Mouse (Mus musculus): Measurements from ENCODE around the gene Cryba4. TPM values are rescaled to one million over a fixed set of nuclear protein-coding genes. Genes with fewer than 3 reads are reported as not detected.
A peak's percentile ranks its signal among the peaks of the same experiment; 100 is the strongest.

The Cryba4 gene
- polyA plus RNA-seq, 1 experiment from 2014 or later = 0.69 TPM

- ATAC-seq (replicated peaks; ENCODE audit: insufficient number of reproducible peaks, low FRiP score, low TSS enrichment, low read depth) = no peak
- no peak overlapping the region for H3K4me2 ChIP-seq (ENCODE audit: low read depth, low read length)
Measured at GRCm38 (mm10) chr5:112235806-112236205, 16.5 kb downstream of the Cryba4 start.

GRCm38 (mm10) chr5:112228240-112229076 is 23.9 kb downstream of the Cryba4 start:
- DNase-seq (ENCODE audit: low spot score) (peak; percentile 75), ATAC-seq (replicated peaks; ENCODE audit: insufficient number of reproducible peaks, low FRiP score, low TSS enrichment, low read depth) (peak; percentile 70)
- H3K27ac ChIP-seq (replicated peaks; ENCODE audit: low read depth, low read length) = peak overlapping the region; percentile 57; the same call in 1 of the 2 replicates
- H3K9me3 ChIP-seq (replicated peaks; ENCODE audit: control insufficient read depth, low read length) = no peaks in the 10 kb centered on the region
- under 1% methylated on average over 56 of the region's 57 CpGs for WGBS
- H3K4me1 ChIP-seq (ENCODE audit: control insufficient read depth, insufficient read depth, low read length) = peaks cover 4% of the 10 kb centered on the region
- H3K4me3 ChIP-seq (ENCODE audit: low read depth, low read length) = peak overlapping the region; percentile 41
- H3K4me2 ChIP-seq (ENCODE audit: low read depth, low read length) = peak overlapping the region; percentile 82
- no peaks in the 10 kb centered on the region for H3K36me3 ChIP-seq (replicated peaks; ENCODE audit: control insufficient read depth, insufficient read depth, low read depth, low read length)
- H3K9ac ChIP-seq (replicated peaks; ENCODE audit: low read length) = peak overlapping the region; percentile 70
- H3K27me3 ChIP-seq (ENCODE audit: control insufficient read depth, insufficient read depth, low read length) = peaks cover 25% of the 10 kb centered on the region

More at GRCm38 (mm10) chr5:112235806-112236205, 16.5 kb downstream of the Cryba4 start:
- 0 out of 2 replicates have a peak, but pooled peaks cover 2% of the 10 kb centered on the region for H3K4me1 ChIP-seq (ENCODE audit: control insufficient read depth, insufficient read depth, low read length)
- H3K27me3 ChIP-seq (ENCODE audit: control insufficient read depth, insufficient read depth, low read length) = no peaks in the 10 kb centered on the region
- no peaks in the 10 kb centered on the region for H3K36me3 ChIP-seq (replicated peaks; ENCODE audit: control insufficient read depth, insufficient read depth, low read depth, low read length)
- H3K9ac ChIP-seq (replicated peaks; ENCODE audit: low read length) = no peak overlapping the region
- H3K27ac ChIP-seq (replicated peaks; ENCODE audit: low read depth, low read length) = no peak overlapping the region; the same call in 1 of the 2 replicates
- no peak for DNase-seq (ENCODE audit: low spot score)
- no peaks in the 10 kb centered on the region for H3K9me3 ChIP-seq (replicated peaks; ENCODE audit: control insufficient read depth, low read length)
- WGBS = 64% methylated on average over 5 of the region's 5 CpGs
- H3K4me3 ChIP-seq (ENCODE audit: low read depth, low read length) = no peak overlapping the region

GRCm38 (mm10) chr5:112227898-112228239 is 24.4 kb downstream of the Cryba4 start:
- Histone ChIP-seq H3K4me3 (ENCODE audit: low read depth, low read length) (peak overlapping the region; percentile 41), H3K9ac (replicated peaks; ENCODE audit: low read length) (peak overlapping the region; percentile 70), H3K27me3 (ENCODE audit: control insufficient read depth, insufficient read depth, low read length) (peaks cover 25% of the 10 kb centered on the region), H3K4me2 (ENCODE audit: low read depth, low read length) (peak overlapping the region; percentile 82), H3K9me3 (replicated peaks; ENCODE audit: control insufficient read depth, low read length) (no peaks in the 10 kb centered on the region), H3K4me1 (ENCODE audit: control insufficient read depth, insufficient read depth, low read length) (peaks cover 4% of the 10 kb centered on the region), H3K36me3 (replicated peaks; ENCODE audit: control insufficient read depth, insufficient read depth, low read depth, low read length) (no peaks in the 10 kb centered on the region), H3K27ac (replicated peaks; ENCODE audit: low read depth, low read length) (peak overlapping the region; percentile 57; the same call in 1 of the 2 replicates)
- DNase-seq (ENCODE audit: low spot score) (no peak), ATAC-seq (replicated peaks; ENCODE audit: insufficient number of reproducible peaks, low FRiP score, low TSS enrichment, low read depth) (no peak; the same call in 1 of the 2 replicates)
- WGBS = under 1% methylated on average over 13 of the region's 13 CpGs

- Histone ChIP-seq H3K4me2 (ENCODE audit: low read depth, low read length) (peak overlapping the region; percentile 82), H3K27me3 (ENCODE audit: control insufficient read depth, insufficient read depth, low read length) (peaks cover 25% of the 10 kb centered on the region), H3K27ac (replicated peaks; ENCODE audit: low read depth, low read length) (no peak overlapping the region), H3K4me1 (ENCODE audit: control insufficient read depth, insufficient read depth, low read length) (peaks cover 4% of the 10 kb centered on the region), H3K9me3 (replicated peaks; ENCODE audit: control insufficient read depth, low read length) (no peaks in the 10 kb centered on the region), H3K4me3 (ENCODE audit: low read depth, low read length) (peak overlapping the region; percentile 41), H3K9ac (replicated peaks; ENCODE audit: low read length) (peak overlapping the region; percentile 70), H3K36me3 (replicated peaks; ENCODE audit: control insufficient read depth, insufficient read depth, low read depth, low read length) (no peaks in the 10 kb centered on the region)
- ATAC-seq (replicated peaks; ENCODE audit: insufficient number of reproducible peaks, low FRiP score, low TSS enrichment, low read depth) (no peak), DNase-seq (ENCODE audit: low spot score) (no peak)
- WGBS = 2% methylated on average over 30 of the region's 30 CpGs
Measured at GRCm38 (mm10) chr5:112227354-112227753, 25.0 kb downstream of the Cryba4 start.

- H3K27me3 ChIP-seq (ENCODE audit: control insufficient read depth, insufficient read depth, low read length) = peaks cover 25% of the 10 kb centered on the region
Measured at GRCm38 (mm10) chr5:112225591-112225990, 26.7 kb downstream of the Cryba4 start.

GRCm38 (mm10) chr5:112220203-112220602 is 32.1 kb downstream of the Cryba4 start:
- peaks cover 5% of the 10 kb centered on the region; the same call in 1 of the 2 replicates for H3K4me1 ChIP-seq (ENCODE audit: control insufficient read depth, insufficient read depth, low read length)

More at GRCm38 (mm10) chr5:112225591-112225990, 26.7 kb downstream of the Cryba4 start:
- no peak overlapping the region for H3K27ac ChIP-seq (replicated peaks; ENCODE audit: low read depth, low read length)
- no peaks in the 10 kb centered on the region for H3K36me3 ChIP-seq (replicated peaks; ENCODE audit: control insufficient read depth, insufficient read depth, low read depth, low read length)
- no peak overlapping the region for H3K4me2 ChIP-seq (ENCODE audit: low read depth, low read length)
- DNase-seq (ENCODE audit: low spot score) (no peak), ATAC-seq (replicated peaks; ENCODE audit: insufficient number of reproducible peaks, low FRiP score, low TSS enrichment, low read depth) (peak; percentile 35; the same call in 1 of the 2 replicates)
- 53% methylated on average over 6 of the region's 6 CpGs for WGBS
- no peak overlapping the region for H3K4me3 ChIP-seq (ENCODE audit: low read depth, low read length)
- peaks cover 4% of the 10 kb centered on the region for H3K4me1 ChIP-seq (ENCODE audit: control insufficient read depth, insufficient read depth, low read length)
- no peak overlapping the region for H3K9ac ChIP-seq (replicated peaks; ENCODE audit: low read length)
- no peaks in the 10 kb centered on the region for H3K9me3 ChIP-seq (replicated peaks; ENCODE audit: control insufficient read depth, low read length)

GRCm38 (mm10) chr5:112219398-112219797 is 32.9 kb downstream of the Cryba4 start:
- WGBS = 13% methylated on average over 1 of the region's 1 CpGs
- no peak overlapping the region for H3K27ac ChIP-seq (replicated peaks; ENCODE audit: low read depth, low read length)
- no peak overlapping the region for H3K4me3 ChIP-seq (ENCODE audit: low read depth, low read length)
- no peak overlapping the region for H3K9ac ChIP-seq (replicated peaks; ENCODE audit: low read length)
- no peaks in the 10 kb centered on the region for H3K36me3 ChIP-seq (replicated peaks; ENCODE audit: control insufficient read depth, insufficient read depth, low read depth, low read length)
- H3K9me3 ChIP-seq (replicated peaks; ENCODE audit: control insufficient read depth, low read length) = no peaks in the 10 kb centered on the region
- H3K27me3 ChIP-seq (ENCODE audit: control insufficient read depth, insufficient read depth, low read length) = no peaks in the 10 kb centered on the region
- no peak overlapping the region for H3K4me2 ChIP-seq (ENCODE audit: low read depth, low read length)
- DNase-seq (ENCODE audit: low spot score) = no peak
- ATAC-seq (replicated peaks; ENCODE audit: insufficient number of reproducible peaks, low FRiP score, low TSS enrichment, low read depth) = no peak
- peaks cover 6% of the 10 kb centered on the region; the same call in 1 of the 2 replicates for H3K4me1 ChIP-seq (ENCODE audit: control insufficient read depth, insufficient read depth, low read length)

More at GRCm38 (mm10) chr5:112220203-112220602, 32.1 kb downstream of the Cryba4 start:
- DNase-seq (ENCODE audit: low spot score) (no peak), ATAC-seq (replicated peaks; ENCODE audit: insufficient number of reproducible peaks, low FRiP score, low TSS enrichment, low read depth) (no peak)
- no peaks in the 10 kb centered on the region for H3K9me3 ChIP-seq (replicated peaks; ENCODE audit: control insufficient read depth, low read length)
- no peak overlapping the region for H3K4me3 ChIP-seq (ENCODE audit: low read depth, low read length)
- no peak overlapping the region for H3K27ac ChIP-seq (replicated peaks; ENCODE audit: low read depth, low read length)
- WGBS = 80% methylated on average over 8 of the region's 8 CpGs
- no peaks in the 10 kb centered on the region for H3K27me3 ChIP-seq (ENCODE audit: control insufficient read depth, insufficient read depth, low read length)
- H3K9ac ChIP-seq (replicated peaks; ENCODE audit: low read length) = no peak overlapping the region
- no peaks in the 10 kb centered on the region for H3K36me3 ChIP-seq (replicated peaks; ENCODE audit: control insufficient read depth, insufficient read depth, low read depth, low read length)
- no peak overlapping the region for H3K4me2 ChIP-seq (ENCODE audit: low read depth, low read length)

GRCm38 (mm10) chr5:112218679-112219078 is 33.6 kb downstream of the Cryba4 start:
- 74% methylated on average over 4 of the region's 4 CpGs for WGBS
- no peak overlapping the region for H3K9ac ChIP-seq (replicated peaks; ENCODE audit: low read length)
- H3K4me2 ChIP-seq (ENCODE audit: low read depth, low read length) = no peak overlapping the region
- no peaks in the 10 kb centered on the region for H3K36me3 ChIP-seq (replicated peaks; ENCODE audit: control insufficient read depth, insufficient read depth, low read depth, low read length)
- ATAC-seq (replicated peaks; ENCODE audit: insufficient number of reproducible peaks, low FRiP score, low TSS enrichment, low read depth) (no peak), DNase-seq (ENCODE audit: low spot score) (no peak)
- peaks cover 6% of the 10 kb centered on the region; the same call in 1 of the 2 replicates for H3K4me1 ChIP-seq (ENCODE audit: control insufficient read depth, insufficient read depth, low read length)
- no peaks in the 10 kb centered on the region for H3K9me3 ChIP-seq (replicated peaks; ENCODE audit: control insufficient read depth, low read length)
- H3K4me3 ChIP-seq (ENCODE audit: low read depth, low read length) = no peak overlapping the region
- H3K27ac ChIP-seq (replicated peaks; ENCODE audit: low read depth, low read length) = no peak overlapping the region
- H3K27me3 ChIP-seq (ENCODE audit: control insufficient read depth, insufficient read depth, low read length) = no peaks in the 10 kb centered on the region

All from embryonic facial prominence, embryonic 11.5 days (tissue).